Mouse (Mus musculus) spleen, postnatal 10 days (tissue): ENCODE measurements at regions not wholly inside any gene's neighbourhood (a gene's known extent, or its start where the extent isn't known, plus 50 kb on each side); places are given as distances from the start of the nearest gene placed in this dataset.
"Not testable (repeated sequence)": the region's sequence is repeated elsewhere in the genome, so short reads cannot be mapped to it uniquely, and the experiment has no call there.

Experiments used
- DNase-seq, 2 experiments: peaks; one replicate each; pipeline ENCODE4 v3.0.0; 2021 to 2022; ENCODE audit warnings: low spot score in 2 of 2

GRCm38 (mm10) chr8:20122067-20122925 lies 219.1 kb downstream of the Gm31371 start:
- peak; percentile 99 for DNase-seq

GRCm38 (mm10) chr8:20123545-20123944 lies 220.4 kb downstream of the Gm31371 start:
- DNase-seq = not testable (repeated sequence)

DNA sequence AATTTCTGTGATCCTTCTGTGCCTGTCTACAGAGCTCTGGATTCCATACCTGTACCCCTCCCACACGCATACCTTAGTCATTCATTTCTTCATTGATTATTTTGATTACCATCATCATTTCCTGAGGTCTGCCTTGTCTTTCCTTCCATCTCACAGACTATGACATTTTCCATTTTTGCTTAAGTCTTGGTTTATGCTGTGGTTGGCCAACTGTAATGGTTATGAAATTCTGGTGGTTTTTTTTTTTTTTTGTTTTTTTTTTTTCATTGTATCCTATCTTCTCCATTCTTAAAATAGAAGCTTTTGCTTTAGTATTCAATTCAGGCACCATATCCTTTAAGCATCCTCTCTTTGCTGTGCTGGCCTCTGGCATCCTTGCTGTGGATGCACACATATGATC lies 227.4 kb downstream of the Gm15319 start:
- DNase-seq = not testable (repeated sequence)

- not testable (repeated sequence) for DNase-seq
These were observed 217.6 kb downstream of the Gm15319 start for GRCm38 (mm10) chr8:20145436-20145835.

GRCm38 (mm10) chr8:20151317-20152047 lies 211.5 kb downstream of the Gm15319 start:
- not testable (repeated sequence) for DNase-seq

GRCm38 (mm10) chr8:20154091-20154490 lies 208.9 kb downstream of the Gm15319 start:
- not testable (repeated sequence) for DNase-seq
